Mouse (Mus musculus): ENCODE results near the gene Serpinb6b. TPM values are rescaled to one million over a fixed set of nuclear protein-coding genes. Genes with fewer than 3 reads are reported as not detected.
"Not testable (repeated sequence)": the region's sequence is repeated elsewhere in the genome, so short reads cannot be mapped to it uniquely, and the experiment has no call there.

The Serpinb6b gene
- total and polyA plus RNA-seq, 2 experiments from 2014 or later, result 2.8 to 4.7 TPM

GRCm38 (mm10) chr13:32934706-32935381 lies 30.2 kb upstream of the Serpinb6b start:
- Histone ChIP-seq H3K36me3 (ENCODE audit: insufficient read depth, low read length) (no peaks in the 10 kb centered on the region), H3K27ac (no peak overlapping the region), H3K4me2 (ENCODE audit: low read depth, low read length) (no peak overlapping the region), H3K27me3 (ENCODE audit: insufficient read depth, low read length) (no peaks in the 10 kb centered on the region), H3K9ac (replicated peaks; ENCODE audit: low read length) (no peak overlapping the region), H3K9me3 (ENCODE audit: low read length) (no peaks in the 10 kb centered on the region), H3K4me1 (ENCODE audit: insufficient read depth, low read length) (no peaks in the 10 kb centered on the region), H3K4me3 (ENCODE audit: low read length) (no peak overlapping the region)
- ATAC-seq (no peak), DNase-seq (ENCODE audit: low spot score) (no peak)
- 55% methylated on average over 1 of the region's 1 CpGs for WGBS
- no peak for TF ChIP-seq CTCF (IDR thresholded peaks at IDR 0.05; ENCODE audit: low read depth)

GRCm38 (mm10) chr13:32938275-32938674 lies 26.7 kb upstream of the Serpinb6b start:
- ATAC-seq, result not testable (repeated sequence)

DNA sequence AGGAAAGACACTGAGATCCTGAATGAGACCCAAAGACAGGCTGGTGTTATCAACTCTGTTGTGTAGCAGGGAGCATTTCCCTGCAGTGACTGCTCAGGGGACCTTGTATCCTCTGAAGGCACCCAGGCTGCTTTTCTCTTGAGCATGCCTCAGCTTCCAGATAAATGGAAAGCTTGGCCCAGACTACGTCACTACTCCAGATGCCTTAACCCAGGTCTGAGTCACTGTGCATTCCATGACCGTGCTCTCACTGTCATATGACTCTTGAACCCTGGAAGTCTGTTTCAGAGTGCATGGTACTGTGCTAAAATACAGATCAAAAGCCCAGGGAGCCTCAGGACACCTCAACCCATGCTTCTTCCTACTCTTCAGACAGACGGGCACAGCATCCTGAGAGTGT lies 25.8 kb upstream of the Serpinb6b start:
- not testable (repeated sequence) for H3K9me3 ChIP-seq (ENCODE audit: low read length); DNase-seq (ENCODE audit: low spot score); H3K27ac ChIP-seq; H3K4me2 ChIP-seq (ENCODE audit: low read depth, low read length); ATAC-seq; H3K36me3 ChIP-seq (ENCODE audit: insufficient read depth, low read length); H3K4me1 ChIP-seq (ENCODE audit: insufficient read depth, low read length); H3K27me3 ChIP-seq (ENCODE audit: insufficient read depth, low read length); H3K9ac ChIP-seq (replicated peaks; ENCODE audit: low read length); H3K4me3 ChIP-seq (ENCODE audit: low read length)
- WGBS, result 81% methylated on average over 3 of the region's 3 CpGs

More at GRCm38 (mm10) chr13:32938275-32938674, 26.7 kb upstream of the Serpinb6b start:
- H3K9me3 ChIP-seq (ENCODE audit: low read length); H3K4me3 ChIP-seq (ENCODE audit: low read length); H3K27ac ChIP-seq; H3K36me3 ChIP-seq (ENCODE audit: insufficient read depth, low read length); H3K4me2 ChIP-seq (ENCODE audit: low read depth, low read length); DNase-seq (ENCODE audit: low spot score); H3K9ac ChIP-seq (replicated peaks; ENCODE audit: low read length); H3K27me3 ChIP-seq (ENCODE audit: insufficient read depth, low read length); H3K4me1 ChIP-seq (ENCODE audit: insufficient read depth, low read length): not testable (repeated sequence)
- WGBS, result 85% methylated on average over 4 of the region's 4 CpGs

- no peak overlapping the region for H3K9ac ChIP-seq (replicated peaks; ENCODE audit: low read length)
- no peaks in the 10 kb centered on the region for H3K27me3 ChIP-seq (ENCODE audit: insufficient read depth, low read length)
- no peak overlapping the region for H3K4me3 ChIP-seq (ENCODE audit: low read length)
- H3K4me1 ChIP-seq (ENCODE audit: insufficient read depth, low read length), result no peaks in the 10 kb centered on the region
- H3K9me3 ChIP-seq (ENCODE audit: low read length), result no peaks in the 10 kb centered on the region
- no peak for DNase-seq (ENCODE audit: low spot score)
- H3K27ac ChIP-seq, result no peak overlapping the region
- no peaks in the 10 kb centered on the region for H3K36me3 ChIP-seq (ENCODE audit: insufficient read depth, low read length)
- 72% methylated on average over 4 of the region's 4 CpGs for WGBS
- TF ChIP-seq CTCF (IDR thresholded peaks at IDR 0.05; ENCODE audit: low read depth), result no peak
- no peak for ATAC-seq
- H3K4me2 ChIP-seq (ENCODE audit: low read depth, low read length), result no peak overlapping the region
These were observed 8.5 kb upstream of the Serpinb6b start for GRCm38 (mm10) chr13:32956537-32956936.

- 69% methylated on average over 4 of the region's 4 CpGs for WGBS
- Histone ChIP-seq H3K4me3 (ENCODE audit: low read length) (no peak overlapping the region), H3K36me3 (ENCODE audit: insufficient read depth, low read length) (no peaks in the 10 kb centered on the region), H3K4me2 (ENCODE audit: low read depth, low read length) (no peak overlapping the region), H3K9ac (replicated peaks; ENCODE audit: low read length) (no peak overlapping the region), H3K4me1 (ENCODE audit: insufficient read depth, low read length) (no peaks in the 10 kb centered on the region), H3K27ac (no peak overlapping the region), H3K27me3 (ENCODE audit: insufficient read depth, low read length) (no peaks in the 10 kb centered on the region), H3K9me3 (ENCODE audit: low read length) (no peaks in the 10 kb centered on the region)
- no peak for TF ChIP-seq CTCF (IDR thresholded peaks at IDR 0.05; ENCODE audit: low read depth)
- DNase-seq (ENCODE audit: low spot score), result no peak
- ATAC-seq, result no peak
These were observed 7.1 kb upstream of the Serpinb6b start for GRCm38 (mm10) chr13:32957917-32958316.

GRCm38 (mm10) chr13:32958521-32958920 lies 6.5 kb upstream of the Serpinb6b start:
- not testable (repeated sequence) for DNase-seq (ENCODE audit: low spot score); ATAC-seq; H3K27me3 ChIP-seq (ENCODE audit: insufficient read depth, low read length); H3K4me3 ChIP-seq (ENCODE audit: low read length); H3K27ac ChIP-seq; H3K9me3 ChIP-seq (ENCODE audit: low read length); H3K36me3 ChIP-seq (ENCODE audit: insufficient read depth, low read length); H3K9ac ChIP-seq (replicated peaks; ENCODE audit: low read length); H3K4me2 ChIP-seq (ENCODE audit: low read depth, low read length); H3K4me1 ChIP-seq (ENCODE audit: insufficient read depth, low read length)
- WGBS, result 89% methylated on average over 7 of the region's 7 CpGs

GRCm38 (mm10) chr13:32963990-32964753 lies 837 bp upstream of the Serpinb6b start:
- H3K36me3 ChIP-seq (ENCODE audit: insufficient read depth, low read length), result no peaks in the 10 kb centered on the region
- DNase-seq (ENCODE audit: low spot score) (no peak), ATAC-seq (no peak)
- H3K4me2 ChIP-seq (ENCODE audit: low read depth, low read length), result no peak overlapping the region
- no peak overlapping the region for H3K4me3 ChIP-seq (ENCODE audit: low read length)
- WGBS, result 81% methylated on average over 9 of the region's 9 CpGs
- H3K27me3 ChIP-seq (ENCODE audit: insufficient read depth, low read length), result no peaks in the 10 kb centered on the region
- H3K4me1 ChIP-seq (ENCODE audit: insufficient read depth, low read length), result no peaks in the 10 kb centered on the region
- H3K27ac ChIP-seq, result no peak overlapping the region
- H3K9ac ChIP-seq (replicated peaks; ENCODE audit: low read length), result no peak overlapping the region
- no peak for TF ChIP-seq CTCF (IDR thresholded peaks at IDR 0.05; ENCODE audit: low read depth)
- H3K9me3 ChIP-seq (ENCODE audit: low read length), result no peaks in the 10 kb centered on the region

Data from hindbrain, postnatal 0 days (tissue).